Mouse (Mus musculus) forebrain, embryonic 11.5 days (tissue): ENCODE data around the gene Serpinb3b. TPM values are rescaled to one million over a fixed set of nuclear protein-coding genes. Genes with fewer than 3 reads are reported as not detected.
"Not testable (repeated sequence)": the region's sequence is repeated elsewhere in the genome, so short reads cannot be mapped to it uniquely, and the experiment has no call there.

ENCODE experiments used
- ATAC-seq: fragments of 200-750 bp; cut with Nextera tagmentation; replicated peaks from 2 replicates; pipeline ENCODE4 v1.8.0; 2017; ENCODE audit warnings: moderate TSS enrichment; ENCODE audit not compliant: low FRiP score
- DNase-seq: peaks from one replicate; pipeline ENCODE4 v3.0.0-alpha.2; 2017; ENCODE audit warnings: low spot score
- H3K27ac ChIP-seq: fragments of 300-500 bp; sonication (generic); 2 replicates; pipeline ENCODE4 v1.5.1; 2014; ENCODE audit warnings: low read depth, low read length
- H3K27me3 ChIP-seq: fragments of 300-500 bp; sonication (generic); 2 replicates; pipeline ENCODE4 v1.6.1; 2014; ENCODE audit warnings: mild to moderate bottlenecking, low read length, mixed read lengths; ENCODE audit not compliant: control insufficient read depth, insufficient read depth
- H3K36me3 ChIP-seq: fragments of 300-500 bp; sonication (generic); 2 replicates; pipeline ENCODE4 v1.6.1; 2014; ENCODE audit warnings: mild to moderate bottlenecking, low read length, moderate library complexity, mixed read lengths; ENCODE audit not compliant: control insufficient read depth, insufficient read depth
- H3K4me1 ChIP-seq: fragments of 300-500 bp; sonication (generic); replicated peaks from 2 replicates; pipeline ENCODE4 v1.6.1; 2014; ENCODE audit warnings: low read length, mixed read lengths; ENCODE audit not compliant: control insufficient read depth, insufficient read depth
- H3K4me2 ChIP-seq: fragments of 300-500 bp; sonication (generic); 2 replicates; pipeline ENCODE4 v1.6.1; 2014; ENCODE audit warnings: low read depth, mild to moderate bottlenecking, low read length, moderate library complexity, mixed read lengths; ENCODE audit not compliant: severe bottlenecking
- H3K4me3 ChIP-seq: fragments of 300-500 bp; sonication (generic); 2 replicates; pipeline ENCODE4 v1.5.1; 2014; ENCODE audit warnings: low read depth, low read length
- H3K9ac ChIP-seq: fragments of 300-500 bp; sonication (generic); 2 replicates; pipeline ENCODE4 v1.6.1; 2014; ENCODE audit warnings: low read length
- H3K9me3 ChIP-seq: fragments of 300-500 bp; sonication (generic); 2 replicates; pipeline ENCODE4 v1.6.1; 2016; ENCODE audit warnings: low read length, mixed read lengths; ENCODE audit not compliant: control insufficient read depth
- WGBS: fragments of 180-500 bp; shearing (Covaris S2); extraction: QIAGEN DNeasy Blood & Tissue Kit; methylation state at CpG from one replicate; pipeline ENCODE4 v1.1.7; 2014; 5-methylcytosine and 5-hydroxymethylcytosine counted together
- polyA plus RNA-seq: library from polyadenylated mRNA; unstranded; fragments of >200 nt; fragmentation: Nextera tagmentation; extraction: Ambion mirVana; gene quantifications from 2 replicates; pipeline ENCODE4 v1.2.1, GENCODE M21; 2014

The Serpinb3b gene
- polyA plus RNA-seq, result not detected in 2 replicates

DNA sequence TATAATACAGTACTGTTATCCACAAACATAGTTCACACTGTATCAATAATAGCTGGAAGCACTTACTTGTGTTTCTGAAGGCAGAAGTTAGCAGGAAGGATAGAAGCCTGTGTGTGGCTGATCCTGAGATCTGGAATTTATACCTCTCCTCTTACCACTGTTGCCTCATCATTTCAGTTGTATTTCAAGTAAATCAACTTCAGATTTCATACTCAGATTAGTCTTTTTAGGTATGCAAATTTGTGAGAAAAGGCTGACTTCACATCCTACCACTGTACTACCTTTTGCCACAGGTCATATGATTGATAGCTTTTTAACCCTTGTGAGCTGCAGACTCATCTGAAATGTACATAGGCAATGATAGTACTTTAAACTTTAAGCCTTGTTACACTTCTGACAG lies at the start of gene Serpinb3b, which contains the start of gene Serpinb3c:
Serpinb3b (minus strand) TSS at position 101 of the 400 bp plus-strand sequence.
Serpinb3c (minus strand) TSS at position 111 of the 400 bp plus-strand sequence.
- not testable (repeated sequence) for H3K4me3 ChIP-seq, H3K27me3 ChIP-seq, DNase-seq, ATAC-seq, H3K27ac ChIP-seq, H3K9me3 ChIP-seq, H3K4me2 ChIP-seq, H3K4me1 ChIP-seq, H3K36me3 ChIP-seq, H3K9ac ChIP-seq

- not testable (repeated sequence) for H3K4me3 ChIP-seq, H3K9me3 ChIP-seq, H3K36me3 ChIP-seq, H3K4me1 ChIP-seq, H3K27ac ChIP-seq, H3K4me2 ChIP-seq, H3K27me3 ChIP-seq, H3K9ac ChIP-seq, DNase-seq
- WGBS, result 36% methylated on average over 3 of the region's 3 CpGs
- peak; percentile 27; the same call in 1 of the 2 replicates for ATAC-seq
Observed at GRCm38 (mm10) chr1:107243170-107243569, 35.0 kb downstream of the Serpinb3b start.

- H3K27ac ChIP-seq, H3K9ac ChIP-seq, H3K4me2 ChIP-seq, H3K4me3 ChIP-seq, H3K9me3 ChIP-seq, DNase-seq, H3K27me3 ChIP-seq, ATAC-seq, H3K36me3 ChIP-seq, H3K4me1 ChIP-seq: not testable (repeated sequence)
- 100% methylated on average over 1 of the region's 1 CpGs for WGBS
Observed at GRCm38 (mm10) chr1:107217276-107217675, 60.9 kb downstream of the Serpinb3b start.

DNA sequence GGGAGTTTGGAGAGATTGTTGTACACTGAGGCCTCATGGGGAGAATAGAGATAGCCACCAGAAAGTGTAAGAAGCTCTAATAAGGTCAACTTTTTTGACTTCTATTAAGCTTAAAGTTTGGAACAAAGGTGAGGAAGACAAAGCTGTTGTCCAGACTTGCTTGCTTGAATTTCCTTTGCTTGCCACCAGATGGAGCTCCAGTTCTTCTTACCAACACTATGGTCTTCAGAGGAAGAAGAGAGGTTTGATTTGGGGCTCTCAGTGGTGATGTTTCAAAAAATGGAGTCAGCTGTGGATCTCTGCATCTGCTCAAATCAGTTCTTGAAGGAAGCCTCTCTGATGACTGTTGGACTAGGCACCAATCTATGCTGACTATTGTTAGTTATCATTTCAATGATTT lies 150.7 kb downstream of the Serpinb3b start:
- ATAC-seq, H3K36me3 ChIP-seq, H3K27ac ChIP-seq, H3K4me3 ChIP-seq, H3K9ac ChIP-seq, DNase-seq, H3K4me1 ChIP-seq, H3K9me3 ChIP-seq, H3K4me2 ChIP-seq, H3K27me3 ChIP-seq: not testable (repeated sequence)

Other genes starting within 250 kb of the Serpinb3b start
- not detected in 2 replicates for gene Serpinb3a, start 226.1 kb downstream of the Serpinb3b start, polyA plus RNA-seq
- gene Serpinb3d, start 194.9 kb downstream of the Serpinb3b start, polyA plus RNA-seq, result not detected in 2 replicates
- gene Serpinb3c, start within 50 bp of the Serpinb3b start, polyA plus RNA-seq, result not detected in 2 replicates
- gene Serpinb11, start 82.8 kb upstream of the Serpinb3b start, polyA plus RNA-seq, result not detected in 2 replicates
- not detected in 2 replicates for gene Serpinb7, start 121.3 kb upstream of the Serpinb3b start, polyA plus RNA-seq
- gene Serpinb2, start 233.1 kb upstream of the Serpinb3b start, polyA plus RNA-seq, result 0.33 and 0.39 TPM in 2 replicates